Mouse (Mus musculus): ENCODE measurements at regions not wholly inside any gene's neighbourhood (a gene's known extent, or its start where the extent isn't known, plus 50 kb on each side); places are given as distances from the start of the nearest gene placed in this dataset.

DNA sequence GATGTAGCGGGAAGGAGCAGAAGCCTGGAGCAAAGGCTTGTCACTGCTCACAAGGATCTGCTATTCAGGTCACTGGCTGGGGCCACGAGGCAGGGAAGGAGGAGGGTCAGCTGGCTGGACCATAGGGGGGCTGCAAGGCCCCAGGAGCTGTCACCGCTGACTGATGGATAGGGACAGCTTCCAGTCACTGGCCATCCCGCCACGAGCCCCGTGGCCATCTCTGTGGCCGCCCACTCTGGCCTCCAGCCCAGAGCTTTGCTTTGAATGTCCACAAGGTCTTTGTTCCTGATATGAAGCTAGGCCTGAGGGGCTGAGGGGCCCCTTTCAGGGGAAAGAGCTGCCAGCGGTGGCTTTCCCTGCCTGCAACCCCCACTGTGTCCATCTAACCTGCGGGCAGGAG lies 111.9 kb downstream of the Mn1 start:
- TF ChIP-seq CTCF (IDR thresholded peaks at IDR 0.05) = no peak
- peak; percentile 20 for DNase-seq
- Histone ChIP-seq H3K4me3 (no peak overlapping the region), H3K27ac (peak overlapping the region; percentile 94)
- intact Hi-C loops (cut with DNase I) = no loop called here

DNA sequence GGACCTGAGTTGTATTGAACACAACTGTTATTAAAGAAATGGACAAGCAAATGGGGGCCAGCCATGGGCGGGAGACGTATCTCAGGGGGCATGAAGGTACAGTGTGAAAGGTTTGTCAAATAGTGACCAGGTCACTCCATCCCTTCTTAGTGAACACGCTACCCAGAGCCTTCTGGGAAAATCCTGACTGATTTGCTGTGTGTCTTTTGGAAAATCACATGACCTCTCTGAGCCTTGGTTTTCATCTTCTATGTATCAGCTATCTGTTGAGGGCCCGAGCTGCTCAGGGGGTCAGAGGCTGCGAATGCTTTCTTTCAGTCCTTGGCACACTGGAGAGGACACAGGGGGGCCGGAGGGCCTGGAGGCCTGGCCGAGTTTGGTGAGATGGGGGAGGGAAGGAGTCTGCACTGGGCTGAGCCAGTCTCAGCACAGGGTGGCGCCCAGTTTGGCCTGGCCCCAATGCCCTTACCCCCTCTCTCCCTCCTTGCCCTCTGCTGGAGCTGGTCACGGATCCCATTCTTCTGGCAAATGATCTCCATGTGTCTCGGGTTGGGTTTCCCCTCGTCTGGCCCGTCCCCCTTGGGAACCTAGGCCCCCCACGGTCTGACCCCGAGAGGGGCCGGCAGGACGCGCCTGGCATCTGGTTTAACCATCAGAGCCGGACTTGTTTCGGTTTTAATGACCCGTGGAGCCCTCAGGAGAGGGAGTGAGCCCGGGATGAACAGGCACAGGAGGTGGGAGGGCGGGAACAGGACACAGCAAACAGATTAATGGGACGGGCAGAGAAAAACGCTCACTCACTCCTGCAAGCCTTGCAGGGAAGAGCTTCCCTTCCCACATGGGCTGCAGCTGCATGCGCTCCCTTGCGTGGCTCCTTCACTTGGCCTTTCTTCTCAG lies 113.7 kb downstream of the Mn1 start:
- peak overlapping the region; percentile 66 for H3K4me3 ChIP-seq
- intact Hi-C loops (cut with DNase I) = loop anchor here (5.0 to 10.0 kb wide), 2 partner anchors 131 to 264 kb away; no protein-coding TSS in a partner anchor
- H3K27ac ChIP-seq = peak overlapping the region; percentile 94
- peak; percentile 86 for DNase-seq
- TF ChIP-seq CTCF (IDR thresholded peaks at IDR 0.05) = peak; percentile 38

DNA sequence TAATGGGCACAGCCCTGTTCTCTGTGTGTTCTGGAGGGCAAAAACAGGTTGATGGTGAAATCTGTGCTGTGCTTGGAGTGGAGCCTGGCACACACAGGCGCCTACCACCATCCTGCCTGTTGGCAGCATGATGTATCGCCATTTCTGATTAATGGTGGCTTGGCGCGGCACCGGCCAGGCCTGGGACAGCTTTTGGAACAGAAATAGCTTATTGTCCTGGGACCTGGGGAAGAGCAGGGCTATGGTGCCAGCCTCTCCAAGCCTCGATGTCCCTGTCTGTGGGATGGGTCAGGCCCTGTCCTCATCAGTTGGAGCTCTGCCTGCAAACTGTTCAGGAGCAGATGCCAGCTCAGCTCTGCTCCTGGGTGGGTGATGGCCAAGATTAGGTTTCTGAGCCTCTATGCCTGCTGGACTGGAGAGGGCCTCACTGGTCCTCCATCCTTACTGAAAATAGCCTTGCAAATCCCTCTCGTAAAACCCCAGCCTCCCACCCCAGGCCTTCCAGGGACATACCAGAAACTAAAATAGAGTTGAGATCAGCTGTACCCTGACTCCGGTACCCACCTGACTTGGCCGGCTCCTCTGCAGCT lies 115.4 kb downstream of the Mn1 start:
- Histone ChIP-seq H3K27ac (peak overlapping the region; percentile 94), H3K4me3 (no peak overlapping the region)
- peak; percentile 88 for DNase-seq
- TF ChIP-seq CTCF (IDR thresholded peaks at IDR 0.05) = no peak
- intact Hi-C loops (cut with DNase I) = loop anchor here (1.0 to 10.0 kb wide), 4 partner anchors 88 to 262 kb away; no protein-coding TSS in a partner anchor

DNA sequence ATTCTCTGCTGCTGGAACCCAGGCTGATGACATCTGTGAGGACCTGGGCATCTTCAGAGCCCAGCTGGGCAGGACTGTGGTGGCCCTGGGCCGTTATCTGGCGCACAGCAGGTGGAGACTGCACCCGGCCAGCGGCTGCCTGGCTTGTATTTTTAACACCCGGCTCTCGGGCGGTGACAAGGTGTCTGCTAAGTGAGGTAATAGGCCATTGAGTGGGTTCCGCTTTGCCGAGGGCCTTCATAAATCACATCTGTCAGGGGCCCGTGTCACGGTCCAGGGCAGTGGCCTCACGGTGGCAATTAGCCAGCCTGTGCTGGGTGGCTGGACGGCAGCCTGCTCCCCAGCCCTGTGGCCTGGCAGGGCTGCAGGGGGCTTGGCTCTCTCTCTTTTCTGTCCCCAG lies 118.8 kb downstream of the Mn1 start:
- TF ChIP-seq CTCF (IDR thresholded peaks at IDR 0.05) = peak; percentile 16; the same call in 1 of the 2 replicates
- H3K27ac ChIP-seq = peak overlapping the region; percentile 94
- DNase-seq = peak; percentile 87
- intact Hi-C loops (cut with DNase I) = loop anchor here (10.0 kb wide), 1 partner anchor 259 kb away; no protein-coding TSS in a partner anchor
- no peak overlapping the region for H3K4me3 ChIP-seq

DNA sequence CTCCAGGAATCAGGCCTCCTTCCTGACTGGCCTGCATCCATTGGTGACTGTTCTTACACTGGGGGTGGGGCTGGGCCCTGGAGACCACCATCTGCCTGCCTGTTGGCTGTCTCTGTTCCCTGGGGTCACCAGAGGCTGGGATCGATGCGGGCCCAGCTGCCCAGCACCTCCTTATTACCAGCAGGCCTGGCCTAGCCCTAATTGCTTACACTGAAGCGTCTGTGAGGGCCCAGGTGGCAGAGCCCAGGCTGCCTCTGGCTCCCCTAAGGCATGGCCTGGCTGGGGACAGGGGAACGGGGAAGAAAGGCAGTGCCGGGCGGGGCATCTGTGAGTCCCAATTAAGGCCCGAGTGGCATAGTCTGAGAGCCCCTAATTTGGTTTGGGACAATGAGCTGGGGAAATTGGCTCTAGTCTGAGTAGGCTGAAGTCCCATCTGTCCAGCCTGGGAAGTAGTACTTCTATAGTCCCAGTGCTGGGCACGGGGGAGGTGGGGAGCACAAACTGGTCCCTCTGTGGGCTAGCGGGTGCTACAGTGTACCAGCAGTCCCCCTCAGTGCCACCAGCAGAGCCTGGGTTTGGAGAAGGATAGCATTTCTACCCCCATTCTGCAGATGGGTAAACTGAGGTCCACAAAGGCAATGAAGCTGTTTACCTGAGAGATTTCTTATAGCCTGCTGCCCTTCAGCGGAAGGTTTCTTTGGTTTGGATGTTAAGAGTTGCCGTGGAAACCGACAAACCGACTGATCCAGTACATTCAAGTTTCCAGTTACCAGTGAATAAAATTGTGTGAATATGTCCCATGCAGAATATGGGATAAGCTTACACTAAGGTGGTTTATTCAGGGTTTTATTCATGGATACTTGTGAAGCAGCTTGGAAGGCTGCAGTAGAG lies 121.6 kb downstream of the Mn1 start:
- DNase-seq = peak; percentile 14
- intact Hi-C loops (cut with DNase I) = loop anchor here (10.0 kb wide), 1 partner anchor 256 kb away; no protein-coding TSS in a partner anchor
- no peak for TF ChIP-seq CTCF (IDR thresholded peaks at IDR 0.05)
- Histone ChIP-seq H3K27ac (no peak overlapping the region), H3K4me3 (no peak overlapping the region)

DNA sequence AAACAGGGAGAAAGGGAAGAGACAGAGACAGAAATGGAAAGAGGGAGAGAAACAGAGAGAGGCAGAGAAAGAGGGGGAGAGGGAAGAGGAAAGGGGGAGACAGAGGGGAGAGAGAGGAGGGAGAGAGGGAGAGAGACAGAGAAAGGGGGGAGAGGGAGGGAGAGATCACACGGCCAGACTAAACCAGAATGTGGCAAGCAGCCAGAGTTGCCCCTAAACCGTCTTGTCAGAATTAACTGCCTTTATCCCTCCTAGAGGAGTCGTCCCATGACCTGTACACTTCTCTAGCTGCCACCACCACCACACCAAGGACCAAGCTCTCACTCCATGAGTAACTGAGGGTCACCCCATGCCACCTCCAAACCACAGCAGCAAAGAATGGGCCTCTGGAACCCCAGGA lies 123.3 kb downstream of the Mn1 start:
- no peak overlapping the region for H3K4me3 ChIP-seq
- TF ChIP-seq CTCF (IDR thresholded peaks at IDR 0.05) = no peak
- intact Hi-C loops (cut with DNase I) = no loop called here

DNA sequence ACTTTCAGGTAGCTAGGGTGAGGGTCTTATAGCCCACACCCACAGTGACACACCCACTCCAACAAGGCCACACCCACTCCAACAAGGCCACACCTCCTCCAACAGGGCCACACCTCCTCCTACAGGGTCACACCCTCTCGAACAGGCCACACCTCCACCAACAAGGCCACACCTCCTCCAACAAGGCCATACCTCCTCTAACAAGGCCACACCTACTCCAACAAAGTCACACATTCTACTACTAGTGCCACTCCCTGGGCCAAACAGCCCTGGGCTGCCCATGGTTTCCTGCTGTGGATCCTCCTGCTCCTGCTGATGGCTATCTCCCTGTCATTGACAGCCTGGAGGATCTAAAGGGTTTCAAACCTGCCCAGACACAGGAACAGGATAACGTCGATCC lies 124.9 kb downstream of the Mn1 start:
- DNase-seq = peak; percentile 11

More for the DNA sequence above, 123.3 kb downstream of the Mn1 start:
- H3K27ac ChIP-seq = no peak overlapping the region
- peak; percentile 1 for DNase-seq

DNA sequence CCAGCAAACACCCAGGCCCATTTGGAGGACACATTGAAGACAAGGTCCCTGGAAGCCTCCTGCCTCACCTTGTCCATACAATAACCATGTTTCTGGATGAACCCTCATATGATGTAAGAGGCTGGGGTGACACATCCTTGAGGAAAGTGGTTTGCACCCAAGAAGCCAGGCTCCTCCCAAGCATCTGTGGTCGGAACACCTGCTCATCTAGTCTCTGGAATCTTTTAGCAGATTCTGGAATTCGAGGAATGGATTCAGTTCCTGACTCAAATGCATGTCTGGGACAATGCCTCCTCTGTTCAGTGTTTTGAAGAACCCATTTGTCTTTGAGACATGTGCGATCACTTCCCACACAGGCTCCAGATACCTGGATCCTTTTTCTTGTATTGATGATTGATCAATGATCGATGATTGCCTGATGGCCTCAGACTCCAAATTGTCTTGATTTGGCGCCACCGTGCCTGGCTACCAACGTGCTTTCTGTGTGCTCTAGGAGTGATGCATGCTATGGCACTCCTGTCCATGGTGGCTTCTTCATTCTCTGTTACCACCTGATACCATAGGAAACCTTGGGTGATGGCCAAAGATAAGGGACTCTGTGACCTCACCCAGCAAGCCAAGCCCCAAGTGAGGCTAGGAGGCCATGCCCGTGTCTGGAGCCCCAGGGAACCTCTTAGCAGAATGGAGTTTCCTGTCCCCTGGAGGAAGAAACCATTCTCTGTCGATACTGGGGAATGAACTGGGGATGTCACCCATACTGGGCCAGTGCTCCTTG lies 126.7 kb downstream of the Mn1 start:
- intact Hi-C loops (cut with DNase I) = no loop called here
- TF ChIP-seq CTCF (IDR thresholded peaks at IDR 0.05) = no peak
- no peak overlapping the region for H3K4me3 ChIP-seq
- DNase-seq = peak; percentile 8
- no peak overlapping the region for H3K27ac ChIP-seq

More for the DNA sequence above, 124.9 kb downstream of the Mn1 start:
- Histone ChIP-seq H3K4me3 (no peak overlapping the region), H3K27ac (no peak overlapping the region)
- TF ChIP-seq CTCF (IDR thresholded peaks at IDR 0.05) = no peak
- intact Hi-C loops (cut with DNase I) = no loop called here

DNA sequence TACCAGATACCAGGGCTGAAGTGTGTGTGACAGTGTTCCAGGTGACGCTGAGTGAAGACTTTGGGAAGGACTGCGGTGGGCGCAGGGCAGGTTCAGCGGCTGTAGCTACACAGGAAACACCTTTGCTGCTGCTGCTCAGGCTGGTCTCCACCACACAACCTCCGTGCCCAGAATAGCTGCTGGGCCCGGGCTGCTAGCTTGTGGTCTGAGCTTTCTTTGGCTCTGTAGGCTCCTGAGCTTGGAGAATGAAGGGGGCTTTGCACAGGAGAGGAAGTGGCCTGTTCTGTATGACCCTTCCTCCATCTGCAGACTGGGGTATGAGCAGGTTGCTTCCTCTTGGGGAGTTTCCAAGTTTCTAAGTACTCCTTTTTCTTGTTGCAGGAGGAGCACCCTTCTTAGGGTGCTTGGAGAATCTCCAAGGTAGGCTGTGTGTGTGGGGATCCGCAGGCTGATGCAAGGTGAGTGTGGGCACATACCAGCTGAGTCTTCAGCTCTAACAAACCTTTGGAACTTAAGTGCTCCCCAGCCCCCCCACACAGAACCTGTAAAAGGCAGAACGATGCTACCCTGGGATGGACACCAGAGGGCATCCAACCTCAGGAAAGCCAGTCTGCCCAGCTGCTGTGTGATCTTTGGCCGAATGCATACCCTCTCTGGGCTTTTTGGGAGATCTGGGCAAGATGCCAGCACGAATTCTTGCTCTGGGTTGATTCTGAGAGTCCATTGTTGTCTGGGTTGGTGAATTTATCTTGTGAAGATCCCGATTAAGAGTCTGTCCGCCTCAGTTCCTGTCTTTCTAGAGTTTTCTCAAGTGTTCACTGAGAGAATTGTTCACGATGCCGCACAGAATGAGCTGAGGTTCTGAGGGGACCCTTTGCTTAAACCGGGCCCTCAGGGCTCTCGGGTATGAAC lies 136.6 kb downstream of the Mn1 start:
- DNase-seq = peak; percentile 18
- TF ChIP-seq CTCF (IDR thresholded peaks at IDR 0.05) = peak; percentile 24; the same call in 1 of the 2 replicates
- intact Hi-C loops (cut with DNase I) = no loop called here
- H3K27ac ChIP-seq = no peak overlapping the region
- no peak overlapping the region for H3K4me3 ChIP-seq

DNA sequence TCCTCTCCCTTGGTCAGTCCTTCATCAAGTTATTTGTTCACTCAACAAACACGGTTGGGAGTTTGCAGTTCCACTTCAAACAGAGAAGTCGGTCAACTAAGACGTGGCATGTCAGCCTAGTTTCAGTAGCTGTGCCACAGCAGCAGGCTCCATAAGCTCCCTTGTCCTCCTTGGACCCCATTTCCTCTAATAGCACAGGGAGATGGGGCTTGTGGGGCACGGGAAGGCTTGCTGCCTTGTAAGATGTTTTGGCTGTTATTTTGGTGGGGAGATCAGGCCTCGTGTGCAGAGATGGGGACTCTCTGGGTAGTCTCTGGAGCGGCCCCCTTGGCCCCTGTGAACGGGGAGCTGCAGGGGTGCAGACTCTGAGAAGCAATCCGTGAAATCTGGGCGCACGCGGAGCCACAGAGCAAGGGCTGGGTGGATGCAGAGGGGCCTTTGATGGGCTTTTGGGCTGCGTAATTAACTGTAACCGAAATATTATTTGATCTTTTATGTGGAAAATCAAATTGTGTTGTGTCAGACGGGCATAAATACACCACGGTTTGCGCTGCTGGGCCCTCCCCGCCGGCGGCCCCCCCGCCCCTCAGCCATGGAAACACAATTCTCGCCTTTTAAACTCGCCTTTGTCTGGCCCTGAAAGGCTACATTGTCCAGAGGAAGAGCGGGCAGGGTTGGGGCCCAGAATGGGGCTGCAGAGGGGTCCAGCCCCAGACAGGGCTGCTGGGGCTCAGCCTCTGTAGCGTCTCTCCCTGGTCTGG lies 137.6 kb downstream of the Mn1 start:
- no peak for TF ChIP-seq CTCF (IDR thresholded peaks at IDR 0.05)
- intact Hi-C loops (cut with DNase I) = no loop called here
- Histone ChIP-seq H3K4me3 (no peak overlapping the region), H3K27ac (no peak overlapping the region)
- DNase-seq = peak; percentile 6
